Mouse (Mus musculus): ENCODE measurements around the gene Vmn1r198. TPM values are rescaled to one million over a fixed set of nuclear protein-coding genes. Genes with fewer than 3 reads are reported as not detected.
"Not testable (repeated sequence)": the region's sequence is repeated elsewhere in the genome, so short reads cannot be mapped to it uniquely, and the experiment has no call there.

Gene Vmn1r198
- total and polyA plus RNA-seq, 3 experiments, result 0.11 TPM; not detected in 2

GRCm38 (mm10) chr13:22335565-22335964 is 14.6 kb upstream of the Vmn1r198 start:
- ATAC-seq (ENCODE audit: extremely low read depth, insufficient number of reproducible peaks, low FRiP score, poor library complexity, severe bottlenecking), result no peak
- Histone ChIP-seq H3K4me3 (ENCODE audit: low read depth, low read length) (no peak overlapping the region), H3K4me1 (ENCODE audit: insufficient read depth, low read depth, low read length) (no peaks in the 10 kb centered on the region), H3K36me3 (replicated peaks) (no peaks in the 10 kb centered on the region), H3K27me3 (ENCODE audit: insufficient read depth, low read length) (no peaks in the 10 kb centered on the region), H3K9me3 (replicated peaks) (no peaks in the 10 kb centered on the region)
- DNase-seq (ENCODE audit: low spot score), result no peak
- no peak for TF ChIP-seq GATA2 (IDR thresholded peaks at IDR 0.05; ENCODE audit: borderline replicate concordance, low read depth, low read length)
- TF ChIP-seq TAL1 (conservative IDR thresholded peaks at IDR 0.05; ENCODE audit: low read depth, low read length), result no peak
- no peak for TF ChIP-seq POLR2AphosphoS5 (IDR thresholded peaks at IDR 0.05; ENCODE audit: insufficient replicate concordance, low read depth, low read length)
- no peak for TF ChIP-seq GATA1 (IDR thresholded peaks at IDR 0.05; ENCODE audit: borderline replicate concordance, low read length)
- TF ChIP-seq CTCF (IDR thresholded peaks at IDR 0.05; ENCODE audit: low read depth, low read length), result no peak

GRCm38 (mm10) chr13:22350813-22351212 is 649 bp downstream of the Vmn1r198 start:
- Histone ChIP-seq H3K36me3 (replicated peaks) (no peaks in the 10 kb centered on the region), H3K27me3 (ENCODE audit: insufficient read depth, low read length) (no peaks in the 10 kb centered on the region), H3K9me3 (replicated peaks) (no peaks in the 10 kb centered on the region), H3K4me1 (ENCODE audit: insufficient read depth, low read depth, low read length) (no peaks in the 10 kb centered on the region), H3K4me3 (ENCODE audit: low read depth, low read length) (no peak overlapping the region)
- ATAC-seq (ENCODE audit: extremely low read depth, insufficient number of reproducible peaks, low FRiP score, poor library complexity, severe bottlenecking) (no peak), DNase-seq (ENCODE audit: low spot score) (no peak)
- TF ChIP-seq GATA1 (IDR thresholded peaks at IDR 0.05; ENCODE audit: borderline replicate concordance, low read length), result no peak
- TF ChIP-seq POLR2AphosphoS5 (IDR thresholded peaks at IDR 0.05; ENCODE audit: insufficient replicate concordance, low read depth, low read length), result no peak
- no peak for TF ChIP-seq TAL1 (conservative IDR thresholded peaks at IDR 0.05; ENCODE audit: low read depth, low read length)
- TF ChIP-seq GATA2 (IDR thresholded peaks at IDR 0.05; ENCODE audit: borderline replicate concordance, low read depth, low read length), result no peak
- TF ChIP-seq CTCF (IDR thresholded peaks at IDR 0.05; ENCODE audit: low read depth, low read length), result no peak

- Histone ChIP-seq H3K4me1 (ENCODE audit: insufficient read depth, low read depth, low read length) (no peaks in the 10 kb centered on the region), H3K27me3 (ENCODE audit: insufficient read depth, low read length) (no peaks in the 10 kb centered on the region), H3K36me3 (replicated peaks) (no peaks in the 10 kb centered on the region), H3K9me3 (replicated peaks) (no peaks in the 10 kb centered on the region), H3K4me3 (ENCODE audit: low read depth, low read length) (no peak within 1 kb of the TSS)
- TF ChIP-seq POLR2AphosphoS5 (IDR thresholded peaks at IDR 0.05; ENCODE audit: insufficient replicate concordance, low read depth, low read length), result no peak
- no peak for TF ChIP-seq CTCF (IDR thresholded peaks at IDR 0.05; ENCODE audit: low read depth, low read length)
- TF ChIP-seq GATA2 (IDR thresholded peaks at IDR 0.05; ENCODE audit: borderline replicate concordance, low read depth, low read length), result no peak
- TF ChIP-seq GATA1 (IDR thresholded peaks at IDR 0.05; ENCODE audit: borderline replicate concordance, low read length), result no peak
- TF ChIP-seq TAL1 (conservative IDR thresholded peaks at IDR 0.05; ENCODE audit: low read depth, low read length), result no peak
- DNase-seq (ENCODE audit: low spot score), result no peak
- no peak for ATAC-seq (ENCODE audit: extremely low read depth, insufficient number of reproducible peaks, low FRiP score, poor library complexity, severe bottlenecking)
Measured at GRCm38 (mm10) chr13:22379518-22379917, 29.4 kb downstream of the Vmn1r198 start, which contains the start of gene Vmn1r199. Gene Vmn1r199 (plus strand): TSS chr13:22379818.

GRCm38 (mm10) chr13:22381128-22381527 is 31.0 kb downstream of the Vmn1r198 start:
- not testable (repeated sequence) for DNase-seq (ENCODE audit: low spot score); ATAC-seq (ENCODE audit: extremely low read depth, insufficient number of reproducible peaks, low FRiP score, poor library complexity, severe bottlenecking); H3K27me3 ChIP-seq (ENCODE audit: insufficient read depth, low read length); H3K4me3 ChIP-seq (ENCODE audit: low read depth, low read length); H3K9me3 ChIP-seq (replicated peaks); H3K4me1 ChIP-seq (ENCODE audit: insufficient read depth, low read depth, low read length); H3K36me3 ChIP-seq (replicated peaks)

- no peak for DNase-seq (ENCODE audit: low spot score)
- no peak for ATAC-seq (ENCODE audit: extremely low read depth, insufficient number of reproducible peaks, low FRiP score, poor library complexity, severe bottlenecking)
Measured at GRCm38 (mm10) chr13:22383401-22383800, 33.2 kb downstream of the Vmn1r198 start.

GRCm38 (mm10) chr13:22387050-22387449 is 36.9 kb downstream of the Vmn1r198 start:
- ATAC-seq (ENCODE audit: extremely low read depth, insufficient number of reproducible peaks, low FRiP score, poor library complexity, severe bottlenecking) (no peak), DNase-seq (ENCODE audit: low spot score) (no peak)
- Histone ChIP-seq H3K36me3 (replicated peaks) (no peaks in the 10 kb centered on the region), H3K27me3 (ENCODE audit: insufficient read depth, low read length) (no peaks in the 10 kb centered on the region), H3K9me3 (replicated peaks) (no peaks in the 10 kb centered on the region), H3K4me3 (ENCODE audit: low read depth, low read length) (no peak overlapping the region), H3K4me1 (ENCODE audit: insufficient read depth, low read depth, low read length) (no peaks in the 10 kb centered on the region)
- TF ChIP-seq POLR2AphosphoS5 (IDR thresholded peaks at IDR 0.05; ENCODE audit: insufficient replicate concordance, low read depth, low read length) (no peak), TAL1 (conservative IDR thresholded peaks at IDR 0.05; ENCODE audit: low read depth, low read length) (no peak), CTCF (IDR thresholded peaks at IDR 0.05; ENCODE audit: low read depth, low read length) (no peak), GATA2 (IDR thresholded peaks at IDR 0.05; ENCODE audit: borderline replicate concordance, low read depth, low read length) (no peak), GATA1 (IDR thresholded peaks at IDR 0.05; ENCODE audit: borderline replicate concordance, low read length) (no peak)

More at GRCm38 (mm10) chr13:22383401-22383800, 33.2 kb downstream of the Vmn1r198 start:
- TF ChIP-seq CTCF (IDR thresholded peaks at IDR 0.05; ENCODE audit: low read depth, low read length), result no peak
- no peak for TF ChIP-seq POLR2AphosphoS5 (IDR thresholded peaks at IDR 0.05; ENCODE audit: insufficient replicate concordance, low read depth, low read length)
- TF ChIP-seq GATA2 (IDR thresholded peaks at IDR 0.05; ENCODE audit: borderline replicate concordance, low read depth, low read length), result no peak
- no peak for TF ChIP-seq TAL1 (conservative IDR thresholded peaks at IDR 0.05; ENCODE audit: low read depth, low read length)
- TF ChIP-seq GATA1 (IDR thresholded peaks at IDR 0.05; ENCODE audit: borderline replicate concordance, low read length), result no peak
- H3K9me3 ChIP-seq (replicated peaks), result no peaks in the 10 kb centered on the region
- no peaks in the 10 kb centered on the region for H3K27me3 ChIP-seq (ENCODE audit: insufficient read depth, low read length)
- no peak overlapping the region for H3K4me3 ChIP-seq (ENCODE audit: low read depth, low read length)
- no peaks in the 10 kb centered on the region for H3K4me1 ChIP-seq (ENCODE audit: insufficient read depth, low read depth, low read length)
- H3K36me3 ChIP-seq (replicated peaks), result no peaks in the 10 kb centered on the region

- no peaks in the 10 kb centered on the region for H3K27me3 ChIP-seq (ENCODE audit: insufficient read depth, low read length)
- no peaks in the 10 kb centered on the region for H3K36me3 ChIP-seq (replicated peaks)
- no peak for TF ChIP-seq POLR2AphosphoS5 (IDR thresholded peaks at IDR 0.05; ENCODE audit: insufficient replicate concordance, low read depth, low read length)
- no peak for TF ChIP-seq GATA1 (IDR thresholded peaks at IDR 0.05; ENCODE audit: borderline replicate concordance, low read length)
- no peak for TF ChIP-seq TAL1 (conservative IDR thresholded peaks at IDR 0.05; ENCODE audit: low read depth, low read length)
- no peak for TF ChIP-seq GATA2 (IDR thresholded peaks at IDR 0.05; ENCODE audit: borderline replicate concordance, low read depth, low read length)
- no peak for TF ChIP-seq CTCF (IDR thresholded peaks at IDR 0.05; ENCODE audit: low read depth, low read length)
- H3K9me3 ChIP-seq (replicated peaks), result no peaks in the 10 kb centered on the region
- no peak within 1 kb of the TSS for H3K4me3 ChIP-seq (ENCODE audit: low read depth, low read length)
- DNase-seq (ENCODE audit: low spot score) (no peak), ATAC-seq (ENCODE audit: extremely low read depth, insufficient number of reproducible peaks, low FRiP score, poor library complexity, severe bottlenecking) (no peak)
- H3K4me1 ChIP-seq (ENCODE audit: insufficient read depth, low read depth, low read length), result no peaks in the 10 kb centered on the region
Measured at GRCm38 (mm10) chr13:22390073-22390472, 39.9 kb downstream of the Vmn1r198 start, which contains the start of gene Vmn1r200. Gene Vmn1r200 (plus strand): TSS chr13:22390373.
